Mouse (Mus musculus): ENCODE data around the gene Map3k11. TPM values are rescaled to one million over a fixed set of nuclear protein-coding genes. Genes with fewer than 3 reads are reported as not detected.
A peak's percentile ranks its signal among the peaks of the same experiment; 100 is the strongest.
"Not testable (repeated sequence)": the region's sequence is repeated elsewhere in the genome, so short reads cannot be mapped to it uniquely, and the experiment has no call there.

Map3k11 gene
- total RNA-seq, 2 experiments from 2014 or later, result 9.4 to 12.2 TPM

- ATAC-seq (replicated peaks; ENCODE audit: low FRiP score, poor library complexity, severe bottlenecking), result peak; percentile 1; the same call in 1 of the 2 replicates
Measured at GRCm38 (mm10) chr19:5664669-5665257, 23.8 kb upstream of the Map3k11 start.

GRCm38 (mm10) chr19:5665465-5665864 lies 23.1 kb upstream of the Map3k11 start:
- peak; percentile 73 for ATAC-seq (replicated peaks; ENCODE audit: low FRiP score, poor library complexity, severe bottlenecking)

- no peak for ATAC-seq (replicated peaks; ENCODE audit: low FRiP score, poor library complexity, severe bottlenecking)
Measured at GRCm38 (mm10) chr19:5666386-5666785, 22.2 kb upstream of the Map3k11 start.

GRCm38 (mm10) chr19:5668372-5668771 lies 20.2 kb upstream of the Map3k11 start:
- no peak for ATAC-seq (replicated peaks; ENCODE audit: low FRiP score, poor library complexity, severe bottlenecking)

GRCm38 (mm10) chr19:5680432-5680831 lies 8.1 kb upstream of the Map3k11 start:
- ATAC-seq (replicated peaks; ENCODE audit: low FRiP score, poor library complexity, severe bottlenecking), result no peak

GRCm38 (mm10) chr19:5684236-5684635 lies 4.3 kb upstream of the Map3k11 start:
- no peak for ATAC-seq (replicated peaks; ENCODE audit: low FRiP score, poor library complexity, severe bottlenecking)

GRCm38 (mm10) chr19:5684985-5685384 lies 3.6 kb upstream of the Map3k11 start:
- no peak for ATAC-seq (replicated peaks; ENCODE audit: low FRiP score, poor library complexity, severe bottlenecking)

- no peak for ATAC-seq (replicated peaks; ENCODE audit: low FRiP score, poor library complexity, severe bottlenecking)
Measured at GRCm38 (mm10) chr19:5685431-5685830, 3.1 kb upstream of the Map3k11 start.

- no peak for ATAC-seq (replicated peaks; ENCODE audit: low FRiP score, poor library complexity, severe bottlenecking)
Measured at GRCm38 (mm10) chr19:5685861-5686260, 2.7 kb upstream of the Map3k11 start.

GRCm38 (mm10) chr19:5686437-5686836 lies 2.1 kb upstream of the Map3k11 start:
- ATAC-seq (replicated peaks; ENCODE audit: low FRiP score, poor library complexity, severe bottlenecking), result no peak

- ATAC-seq (replicated peaks; ENCODE audit: low FRiP score, poor library complexity, severe bottlenecking), result not testable (repeated sequence)
Measured at GRCm38 (mm10) chr19:5686954-5687353, 1.6 kb upstream of the Map3k11 start.

GRCm38 (mm10) chr19:5687738-5688137 lies 804 bp upstream of the Map3k11 start:
- no peak for ATAC-seq (replicated peaks; ENCODE audit: low FRiP score, poor library complexity, severe bottlenecking)

GRCm38 (mm10) chr19:5689088-5689428 lies 516 bp downstream of the Map3k11 start:
- ATAC-seq (replicated peaks; ENCODE audit: low FRiP score, poor library complexity, severe bottlenecking), result no peak

- peak; percentile 77 for ATAC-seq (replicated peaks; ENCODE audit: low FRiP score, poor library complexity, severe bottlenecking)
Measured at GRCm38 (mm10) chr19:5689565-5690342, 1.2 kb downstream of the Map3k11 start.

- ATAC-seq (replicated peaks; ENCODE audit: low FRiP score, poor library complexity, severe bottlenecking), result no peak
Measured at GRCm38 (mm10) chr19:5690343-5690735, 1.8 kb downstream of the Map3k11 start.

GRCm38 (mm10) chr19:5691601-5692000 lies 3.1 kb downstream of the Map3k11 start:
- no peak for ATAC-seq (replicated peaks; ENCODE audit: low FRiP score, poor library complexity, severe bottlenecking)

GRCm38 (mm10) chr19:5692086-5692912 lies 3.8 kb downstream of the Map3k11 start:
- ATAC-seq (replicated peaks; ENCODE audit: low FRiP score, poor library complexity, severe bottlenecking), result no peak

- ATAC-seq (replicated peaks; ENCODE audit: low FRiP score, poor library complexity, severe bottlenecking), result no peak
Measured at GRCm38 (mm10) chr19:5692913-5693396, 4.4 kb downstream of the Map3k11 start.

- no peak for ATAC-seq (replicated peaks; ENCODE audit: low FRiP score, poor library complexity, severe bottlenecking)
Measured at GRCm38 (mm10) chr19:5693801-5694200, 5.3 kb downstream of the Map3k11 start.

GRCm38 (mm10) chr19:5695849-5696462 lies 7.4 kb downstream of the Map3k11 start:
- no peak for ATAC-seq (replicated peaks; ENCODE audit: low FRiP score, poor library complexity, severe bottlenecking)

Data from erythroid progenitor cell, adult 5-6 weeks (primary cell).